Mouse (Mus musculus): Measurements from ENCODE around the gene Yars. TPM values are rescaled to one million over a fixed set of nuclear protein-coding genes. Genes with fewer than 3 reads are reported as not detected.
"Not testable (repeated sequence)": the region's sequence is repeated elsewhere in the genome, so short reads cannot be mapped to it uniquely, and the experiment has no call there.

The Yars gene
- polyA plus RNA-seq, 1 experiment from 2014 or later: 91.4 TPM

DNA sequence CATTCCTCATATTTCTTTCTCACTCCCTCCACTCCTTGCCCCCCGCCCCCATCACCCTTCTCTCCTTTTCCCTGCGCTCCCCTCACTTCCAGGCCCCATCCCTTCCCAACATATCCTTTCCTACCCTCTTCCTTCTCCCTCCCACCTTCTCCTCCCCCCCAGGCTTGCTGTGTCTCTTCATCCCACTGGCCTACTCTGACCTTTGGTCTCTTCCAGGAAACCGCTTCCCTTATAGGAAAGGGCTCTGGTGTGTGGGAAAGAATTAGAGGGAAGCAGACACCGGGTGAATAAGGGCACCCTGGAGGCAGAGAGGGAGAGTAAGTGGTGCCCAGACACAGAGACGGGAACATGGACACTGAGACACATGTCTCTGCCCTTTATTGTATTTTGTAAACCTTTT is 2.1 kb downstream of the Yars start:
- WGBS: 55% methylated on average over 5 of the region's 5 CpGs
- Histone ChIP-seq H3K9ac (no peak overlapping the region), H3K4me2 (replicated peaks) (no peak overlapping the region), H3K4me3 (no peak overlapping the region), H3K27me3 (no peaks in the 10 kb centered on the region), H3K4me1 (peaks cover 16% of the 10 kb centered on the region), H3K9me3 (no peaks in the 10 kb centered on the region), H3K27ac (no peak overlapping the region), H3K36me3 (peaks cover 19% of the 10 kb centered on the region)
- no peak for ATAC-seq (ENCODE audit: insufficient number of reproducible peaks, insufficient read depth, low FRiP score, low TSS enrichment)

DNA sequence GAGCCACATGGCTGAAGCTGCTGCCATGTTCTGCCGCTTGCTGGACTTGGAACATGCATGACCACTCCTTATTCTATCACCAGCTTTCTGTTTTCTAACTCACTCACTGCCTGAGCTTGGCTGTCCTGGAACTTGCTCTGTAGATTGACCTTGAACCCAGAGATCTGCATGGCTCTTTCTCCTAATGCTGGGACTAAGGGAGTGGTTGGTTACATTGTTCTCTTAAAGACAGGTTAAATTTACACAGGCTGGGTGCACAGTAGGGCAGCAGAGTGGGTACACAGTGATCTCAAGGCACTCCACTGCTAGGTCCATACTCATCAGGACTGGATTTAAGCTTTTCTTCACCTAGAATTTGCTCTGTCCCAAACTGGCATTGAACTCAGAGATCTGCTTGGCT is 4.7 kb downstream of the Yars start:
- WGBS: 92% methylated on average over 1 of the region's 1 CpGs
- Histone ChIP-seq H3K27ac (no peak overlapping the region), H3K27me3 (no peaks in the 10 kb centered on the region), H3K4me3 (no peak overlapping the region), H3K9me3 (no peaks in the 10 kb centered on the region), H3K9ac (no peak overlapping the region), H3K36me3 (peaks cover 35% of the 10 kb centered on the region), H3K4me1 (peaks cover 13% of the 10 kb centered on the region), H3K4me2 (replicated peaks) (no peak overlapping the region)
- ATAC-seq (ENCODE audit: insufficient number of reproducible peaks, insufficient read depth, low FRiP score, low TSS enrichment): no peak

DNA sequence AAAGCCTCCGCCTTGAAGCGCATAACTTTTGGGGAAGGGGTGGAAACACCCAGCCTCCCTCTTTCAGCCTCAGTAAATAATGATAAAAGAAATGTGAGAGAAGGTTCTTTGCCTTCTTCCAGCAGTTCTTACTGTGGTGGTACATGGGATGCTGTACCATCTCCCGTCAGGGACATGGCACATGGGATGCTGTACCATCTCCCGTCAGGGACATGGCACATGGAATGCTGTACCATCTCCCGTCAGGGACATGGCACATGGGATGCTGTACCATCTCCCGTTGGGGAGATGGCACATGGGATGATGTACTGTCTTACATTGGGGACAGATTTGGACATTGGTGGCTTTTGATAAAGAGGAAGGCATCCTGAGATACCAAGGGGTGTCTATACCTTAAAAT is 8.0 kb downstream of the Yars start:
- H3K4me3 ChIP-seq: no peak overlapping the region
- H3K4me1 ChIP-seq: no peaks in the 10 kb centered on the region
- H3K27me3 ChIP-seq: no peaks in the 10 kb centered on the region
- H3K9ac ChIP-seq: no peak overlapping the region
- no peak overlapping the region for H3K4me2 ChIP-seq (replicated peaks)
- no peak for ATAC-seq (ENCODE audit: insufficient number of reproducible peaks, insufficient read depth, low FRiP score, low TSS enrichment)
- H3K9me3 ChIP-seq: no peaks in the 10 kb centered on the region
- peaks cover 60% of the 10 kb centered on the region for H3K36me3 ChIP-seq
- WGBS: 93% methylated on average over 6 of the region's 6 CpGs
- H3K27ac ChIP-seq: no peak overlapping the region

DNA sequence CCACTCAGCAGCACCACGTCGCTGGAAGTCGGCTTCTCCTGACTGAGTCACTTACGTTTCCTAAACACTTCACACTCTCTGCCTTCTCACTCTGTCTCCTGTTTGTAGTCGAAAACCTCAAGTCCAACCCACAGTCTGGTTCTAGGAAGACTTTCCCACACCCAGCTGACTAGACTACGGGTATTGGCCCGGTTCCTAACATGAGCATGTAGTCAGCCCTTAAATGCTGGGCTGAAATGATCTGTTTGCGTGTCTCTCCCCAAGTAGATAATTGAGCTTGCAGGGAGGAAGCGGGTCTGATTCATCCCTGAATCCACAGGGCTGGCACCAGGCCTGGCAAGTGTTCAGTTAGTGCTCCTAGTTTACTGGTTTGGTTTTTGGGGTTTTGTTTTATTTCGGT is 15.1 kb downstream of the Yars start:
- Histone ChIP-seq H3K27ac (no peak overlapping the region), H3K4me3 (no peak overlapping the region), H3K27me3 (no peaks in the 10 kb centered on the region), H3K4me1 (no peaks in the 10 kb centered on the region), H3K9ac (no peak overlapping the region), H3K4me2 (replicated peaks) (no peak overlapping the region), H3K9me3 (no peaks in the 10 kb centered on the region), H3K36me3 (peaks cover 88% of the 10 kb centered on the region)
- ATAC-seq (ENCODE audit: insufficient number of reproducible peaks, insufficient read depth, low FRiP score, low TSS enrichment): no peak
- 93% methylated on average over 10 of the region's 10 CpGs for WGBS

DNA sequence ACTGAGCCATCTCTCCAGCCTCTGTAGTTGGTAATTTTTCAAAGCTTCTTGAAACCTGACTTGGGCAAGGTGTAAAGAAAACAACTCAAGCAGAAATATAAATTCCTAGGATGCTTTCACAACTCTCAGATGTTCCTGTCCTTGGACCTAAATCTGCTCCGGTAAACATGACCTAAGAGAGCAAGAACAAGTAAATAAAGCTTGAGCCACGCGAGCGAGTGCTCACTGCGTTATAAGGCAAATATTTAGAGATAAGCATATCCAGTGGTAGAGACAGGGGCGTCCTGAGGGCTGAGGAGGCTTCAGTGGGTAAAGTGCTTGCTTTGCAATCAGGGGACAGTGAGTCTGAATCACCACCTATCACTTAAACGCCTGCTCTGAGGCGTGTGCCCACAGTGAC is 17.2 kb downstream of the Yars start:
- 92% methylated on average over 8 of the region's 8 CpGs for WGBS

DNA sequence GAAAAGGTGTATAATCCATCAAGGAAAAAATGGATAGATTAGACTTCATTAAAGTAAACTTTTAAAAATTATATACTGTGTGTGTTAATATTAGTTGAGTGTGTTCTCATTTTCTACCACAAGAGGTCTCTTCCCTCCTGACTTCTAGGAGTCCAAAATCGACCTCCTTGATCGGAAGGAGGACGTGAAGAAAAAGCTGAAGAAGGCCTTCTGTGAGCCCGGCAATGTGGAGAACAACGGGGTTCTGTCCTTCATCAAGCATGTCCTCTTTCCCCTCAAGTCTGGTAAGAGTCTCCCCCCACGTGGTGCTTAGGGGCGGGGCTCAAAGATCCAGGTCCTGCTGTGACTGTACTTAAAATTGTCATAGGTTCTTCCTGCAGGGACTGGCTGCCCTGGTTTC is 19.9 kb downstream of the Yars start:
- no peak overlapping the region for H3K27ac ChIP-seq
- H3K4me1 ChIP-seq: no peaks in the 10 kb centered on the region
- H3K4me2 ChIP-seq (replicated peaks): no peak overlapping the region
- no peaks in the 10 kb centered on the region for H3K9me3 ChIP-seq
- no peak overlapping the region for H3K9ac ChIP-seq
- H3K4me3 ChIP-seq: no peak overlapping the region
- no peaks in the 10 kb centered on the region for H3K27me3 ChIP-seq
- H3K36me3 ChIP-seq: peaks cover 89% of the 10 kb centered on the region
- ATAC-seq (ENCODE audit: insufficient number of reproducible peaks, insufficient read depth, low FRiP score, low TSS enrichment): no peak
- WGBS: 59% methylated on average over 7 of the region's 7 CpGs

More for the DNA sequence above, 17.2 kb downstream of the Yars start:
- no peak overlapping the region for H3K27ac ChIP-seq
- H3K36me3 ChIP-seq: peaks cover 89% of the 10 kb centered on the region
- no peak for ATAC-seq (ENCODE audit: insufficient number of reproducible peaks, insufficient read depth, low FRiP score, low TSS enrichment)
- no peaks in the 10 kb centered on the region for H3K9me3 ChIP-seq
- no peak overlapping the region for H3K9ac ChIP-seq
- H3K4me3 ChIP-seq: no peak overlapping the region
- no peaks in the 10 kb centered on the region for H3K4me1 ChIP-seq
- H3K27me3 ChIP-seq: no peaks in the 10 kb centered on the region
- H3K4me2 ChIP-seq (replicated peaks): no peak overlapping the region

DNA sequence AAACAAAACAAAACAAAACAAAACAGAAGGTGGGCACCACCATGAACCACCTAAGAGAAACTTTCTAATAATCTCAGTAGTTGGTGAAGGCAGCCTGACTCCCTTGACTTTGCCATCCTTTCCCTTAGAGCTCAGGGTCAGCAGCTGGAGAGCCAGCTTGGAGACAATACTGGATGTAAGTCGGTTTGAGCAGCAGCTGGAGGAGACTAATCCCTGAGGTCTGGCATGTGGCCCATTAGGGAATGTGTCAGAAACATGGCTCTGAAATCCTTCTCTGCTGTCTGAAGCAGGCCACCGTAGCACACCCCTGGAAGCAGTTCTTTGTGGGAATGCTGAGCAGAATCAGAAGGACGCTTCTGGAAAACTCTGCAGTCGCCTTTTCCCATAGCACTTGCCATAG is 21.9 kb downstream of the Yars start:
- ATAC-seq (ENCODE audit: insufficient number of reproducible peaks, insufficient read depth, low FRiP score, low TSS enrichment): no peak
- H3K27ac ChIP-seq: no peak overlapping the region
- no peaks in the 10 kb centered on the region for H3K4me1 ChIP-seq
- no peak overlapping the region for H3K9ac ChIP-seq
- no peak overlapping the region for H3K4me3 ChIP-seq
- H3K4me2 ChIP-seq (replicated peaks): no peak overlapping the region
- peaks cover 90% of the 10 kb centered on the region for H3K36me3 ChIP-seq
- H3K27me3 ChIP-seq: no peaks in the 10 kb centered on the region
- no peaks in the 10 kb centered on the region for H3K9me3 ChIP-seq
- WGBS: 83% methylated on average over 4 of the region's 4 CpGs

DNA sequence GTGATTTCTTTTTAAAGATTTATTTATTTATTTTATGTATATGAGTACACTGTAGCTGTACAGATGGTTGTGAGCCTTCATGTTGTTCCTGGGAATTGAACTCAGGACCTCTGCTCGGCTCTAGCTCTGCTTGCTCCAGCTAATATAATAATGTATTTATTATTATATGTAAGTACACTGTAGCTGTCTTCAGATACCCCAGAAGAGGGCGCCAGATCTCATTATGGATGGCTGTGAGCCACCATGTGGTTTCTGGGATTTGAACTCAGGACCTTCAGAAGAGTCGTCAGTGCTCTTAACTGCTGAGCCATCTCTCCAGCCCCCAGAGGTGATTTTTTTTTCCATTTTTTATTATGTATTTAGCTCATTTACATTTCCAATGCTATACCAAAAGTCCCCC is 22.9 kb downstream of the Yars start:
- H3K9me3 ChIP-seq; ATAC-seq (ENCODE audit: insufficient number of reproducible peaks, insufficient read depth, low FRiP score, low TSS enrichment); H3K9ac ChIP-seq; H3K27ac ChIP-seq; H3K4me1 ChIP-seq; H3K27me3 ChIP-seq; H3K4me3 ChIP-seq; H3K4me2 ChIP-seq (replicated peaks): not testable (repeated sequence)
- peaks cover 90% of the 10 kb centered on the region for H3K36me3 ChIP-seq
- 69% methylated on average over 3 of the region's 3 CpGs for WGBS

DNA sequence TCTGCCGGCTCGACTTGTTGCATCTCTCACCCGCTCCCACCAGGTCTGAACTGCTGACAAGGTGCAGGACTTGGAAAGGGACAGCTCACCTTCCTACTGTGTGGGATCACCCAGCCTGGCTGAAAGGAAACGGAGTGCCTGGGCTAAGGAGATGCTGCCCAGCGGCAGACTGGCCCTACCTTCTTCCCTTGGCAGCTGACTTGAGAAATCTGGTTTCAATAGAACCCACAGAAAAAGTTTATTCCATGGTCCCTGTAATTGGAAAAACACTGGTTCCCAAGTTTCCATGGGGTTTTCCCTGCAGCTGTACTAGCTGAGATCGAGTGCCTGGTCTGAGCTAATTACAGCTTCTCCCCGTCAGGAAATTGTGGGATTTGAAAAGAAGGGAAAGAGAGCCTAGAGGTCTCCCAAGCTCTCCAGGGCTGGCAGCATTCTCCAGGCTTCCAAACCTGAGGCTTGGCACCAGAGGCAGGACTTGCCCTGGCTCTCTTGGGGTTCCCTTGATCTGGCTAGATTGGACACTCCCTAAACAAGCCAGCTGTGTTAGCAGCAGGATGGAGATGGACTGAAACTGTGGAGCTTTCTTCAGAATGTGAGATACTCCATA is 29.1 kb downstream of the Yars start:
- Histone ChIP-seq H3K36me3 (peaks cover 84% of the 10 kb centered on the region), H3K4me2 (replicated peaks) (no peak overlapping the region), H3K4me1 (peaks cover 20% of the 10 kb centered on the region), H3K27ac (peak overlapping the region; percentile 67), H3K27me3 (peaks cover 19% of the 10 kb centered on the region), H3K9ac (no peak overlapping the region), H3K9me3 (no peaks in the 10 kb centered on the region), H3K4me3 (no peak overlapping the region)
- no peak for ATAC-seq (ENCODE audit: insufficient number of reproducible peaks, insufficient read depth, low FRiP score, low TSS enrichment)
- WGBS: 54% methylated on average over 7 of the region's 7 CpGs

DNA sequence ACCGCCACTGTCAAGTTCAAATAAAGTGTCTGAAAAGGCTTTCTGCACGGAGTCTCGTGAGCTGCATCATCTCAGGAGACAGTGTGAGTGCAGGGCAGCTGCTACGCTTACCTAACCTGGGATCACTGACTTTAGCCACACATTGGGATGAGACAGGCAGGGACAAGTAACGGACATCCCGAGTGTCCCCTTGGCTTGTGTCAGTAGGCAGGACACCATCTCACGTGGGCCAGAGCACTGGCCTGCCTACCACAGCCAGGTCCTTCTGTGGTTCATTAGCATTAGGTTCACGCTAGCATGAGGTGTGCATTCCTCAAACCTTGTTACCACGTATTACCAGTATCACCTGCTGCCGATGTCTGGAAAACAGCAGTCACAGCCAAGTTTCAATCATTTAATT is 29.6 kb downstream of the Yars start:
- H3K27ac ChIP-seq: peak overlapping the region; percentile 67
- peaks cover 79% of the 10 kb centered on the region for H3K36me3 ChIP-seq
- peaks cover 25% of the 10 kb centered on the region for H3K4me1 ChIP-seq
- no peak overlapping the region for H3K9ac ChIP-seq
- ATAC-seq (ENCODE audit: insufficient number of reproducible peaks, insufficient read depth, low FRiP score, low TSS enrichment): no peak
- 79% methylated on average over 10 of the region's 10 CpGs for WGBS
- H3K4me3 ChIP-seq: no peak overlapping the region
- no peaks in the 10 kb centered on the region for H3K9me3 ChIP-seq
- no peak overlapping the region for H3K4me2 ChIP-seq (replicated peaks)
- peaks cover 21% of the 10 kb centered on the region for H3K27me3 ChIP-seq

DNA sequence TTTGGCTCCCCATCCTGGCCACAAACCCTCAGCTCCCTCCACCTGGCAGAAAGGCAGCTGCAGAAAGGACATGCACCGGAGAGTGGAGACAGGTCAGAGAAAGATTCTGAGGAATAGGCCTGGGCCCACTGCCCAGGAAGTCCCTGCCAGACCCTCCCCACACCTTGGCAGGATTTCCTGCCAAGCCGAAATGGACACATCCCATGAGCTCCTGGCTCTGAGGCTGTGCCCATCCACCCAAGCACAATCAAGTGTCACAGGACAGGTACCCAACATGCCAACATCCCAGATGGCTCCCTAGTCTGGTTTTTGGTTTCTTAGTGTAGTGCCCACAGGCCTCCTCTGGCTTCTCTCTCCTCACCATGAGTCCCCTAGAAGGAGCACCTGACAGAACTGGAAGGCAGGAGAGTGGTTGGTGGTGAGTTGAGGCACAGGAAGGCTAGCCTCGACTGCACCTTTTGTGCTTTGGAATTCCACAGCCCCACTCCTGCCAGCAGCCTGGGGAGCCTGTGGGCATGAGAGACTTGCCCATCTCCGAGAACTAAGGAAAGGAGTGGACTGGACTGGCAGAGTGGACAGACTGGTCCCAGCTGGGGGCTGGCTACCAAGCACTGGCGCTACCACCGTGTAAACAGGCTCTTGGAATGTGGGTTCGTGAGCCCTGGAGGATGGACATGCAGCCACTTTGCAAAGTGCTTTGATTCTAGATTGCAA is 31.0 kb downstream of the Yars start:
- Histone ChIP-seq H3K4me2 (replicated peaks) (no peak overlapping the region), H3K4me1 (peaks cover 35% of the 10 kb centered on the region), H3K36me3 (peaks cover 70% of the 10 kb centered on the region), H3K27me3 (peaks cover 24% of the 10 kb centered on the region), H3K4me3 (no peak overlapping the region), H3K9me3 (no peaks in the 10 kb centered on the region), H3K9ac (no peak overlapping the region), H3K27ac (no peak overlapping the region)
- WGBS: 72% methylated on average over 7 of the region's 7 CpGs
- no peak for ATAC-seq (ENCODE audit: insufficient number of reproducible peaks, insufficient read depth, low FRiP score, low TSS enrichment)

DNA sequence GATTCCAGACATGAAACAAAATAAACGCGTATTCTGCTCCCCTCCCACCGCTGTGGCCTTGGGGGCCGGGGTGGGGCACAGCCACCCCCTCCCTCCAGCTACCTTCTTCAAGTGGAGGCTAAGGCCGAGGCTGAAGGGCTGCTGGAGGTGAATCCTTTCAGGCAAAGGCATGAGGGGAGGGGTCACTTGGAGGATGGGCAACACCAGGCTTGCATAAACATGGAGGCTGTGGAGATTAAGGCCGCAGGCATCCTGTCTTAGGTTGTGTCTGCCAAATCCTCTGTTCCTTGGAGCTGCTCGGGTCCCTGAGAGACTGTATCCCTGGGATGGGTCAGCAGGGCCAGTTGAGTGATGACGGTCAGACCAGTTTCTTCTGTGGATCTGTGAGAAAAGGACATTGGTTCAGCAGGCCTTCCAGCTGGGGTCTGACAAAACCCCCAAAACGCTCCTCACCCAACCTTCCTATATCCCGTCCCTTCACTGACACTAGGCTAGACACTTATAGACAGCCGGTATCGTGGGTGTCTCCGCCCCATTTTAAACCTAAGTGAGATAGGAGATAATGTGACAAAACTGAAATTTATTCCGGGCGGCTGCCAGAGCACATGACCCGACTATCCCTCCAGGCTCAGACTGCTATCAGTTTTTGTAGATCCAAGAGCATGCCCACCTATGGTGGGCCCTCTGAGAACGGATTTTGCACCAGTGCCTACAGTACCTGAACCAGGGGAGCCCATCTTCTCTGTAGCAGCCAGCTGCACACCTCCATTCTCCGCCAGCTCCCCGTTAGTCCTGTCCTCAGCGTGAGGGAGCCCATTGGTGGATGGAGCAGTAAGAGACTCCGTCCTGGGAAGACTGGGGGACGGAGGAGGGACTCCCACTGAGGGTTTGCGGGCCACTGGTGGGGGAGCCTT is 31.8 kb downstream of the Yars start:
- WGBS: 73% methylated on average over 23 of the region's 23 CpGs
- no peak overlapping the region for H3K27ac ChIP-seq
- H3K9me3 ChIP-seq: no peaks in the 10 kb centered on the region
- no peak overlapping the region for H3K9ac ChIP-seq
- peaks cover 63% of the 10 kb centered on the region for H3K36me3 ChIP-seq
- no peak overlapping the region for H3K4me2 ChIP-seq (replicated peaks)
- H3K4me3 ChIP-seq: no peak overlapping the region
- peaks cover 43% of the 10 kb centered on the region for H3K4me1 ChIP-seq
- peaks cover 29% of the 10 kb centered on the region for H3K27me3 ChIP-seq
- no peak for ATAC-seq (ENCODE audit: insufficient number of reproducible peaks, insufficient read depth, low FRiP score, low TSS enrichment)

Data from embryonic facial prominence, embryonic 12.5 days (tissue).